Mouse (Mus musculus) layer of hippocampus, postnatal 10 days (tissue): ENCODE measurements at regions not wholly inside any gene's neighbourhood (a gene's known extent, or its start where the extent isn't known, plus 50 kb on each side); places are given as distances from the start of the nearest gene placed in this dataset.

Experiments
- DNase-seq, 2 experiments: peaks; one replicate each; pipeline ENCODE4 v3.0.0; 2021; ENCODE audit warnings: low spot score in 2 of 2

- no peak for DNase-seq
Observed at GRCm38 (mm10) chr12:7382455-7382854, 595.0 kb upstream of the Apob start.

- DNase-seq = no peak
Observed at GRCm38 (mm10) chr12:7403800-7404199, 573.6 kb upstream of the Apob start.

- no peak for DNase-seq
Observed at GRCm38 (mm10) chr12:7411810-7412209, 565.6 kb upstream of the Apob start.

- DNase-seq = no peak
Observed at GRCm38 (mm10) chr12:7420276-7420675, 557.2 kb upstream of the Apob start.

GRCm38 (mm10) chr12:7421826-7422540 is 555.5 kb upstream of the Apob start:
- DNase-seq = no peak

GRCm38 (mm10) chr12:7430981-7431380 is 546.5 kb upstream of the Apob start:
- no peak for DNase-seq

GRCm38 (mm10) chr12:7445238-7445637 is 532.2 kb upstream of the Apob start:
- no peak for DNase-seq

- no peak for DNase-seq
Observed at GRCm38 (mm10) chr12:7450506-7450905, 526.9 kb upstream of the Apob start.

- DNase-seq = peak; percentile 7 to 12
Observed at GRCm38 (mm10) chr12:7457036-7457435, 520.4 kb upstream of the Apob start.

GRCm38 (mm10) chr12:7457544-7457943 is 519.9 kb upstream of the Apob start:
- DNase-seq = no peak

- no peak for DNase-seq
Observed at GRCm38 (mm10) chr12:7464947-7465346, 512.5 kb upstream of the Apob start.

- no peak for DNase-seq
Observed at GRCm38 (mm10) chr12:7512579-7513248, 464.7 kb upstream of the Apob start.

- DNase-seq = no peak
Observed at GRCm38 (mm10) chr12:7537389-7537788, 440.1 kb upstream of the Apob start.

GRCm38 (mm10) chr12:7543281-7543981 is 434.0 kb upstream of the Apob start:
- DNase-seq = peak in 1 of 2 experiments; percentile 17

- no peak for DNase-seq
Observed at GRCm38 (mm10) chr12:7548759-7549158, 428.7 kb upstream of the Apob start.

- no peak for DNase-seq
Observed at GRCm38 (mm10) chr12:7560245-7560644, 417.2 kb upstream of the Apob start.

GRCm38 (mm10) chr12:7576081-7576480 is 401.4 kb upstream of the Apob start:
- DNase-seq = no peak

- DNase-seq = no peak
Observed at GRCm38 (mm10) chr12:7587501-7587900, 389.9 kb upstream of the Apob start.

GRCm38 (mm10) chr12:7611272-7612092 is 366.0 kb upstream of the Apob start:
- DNase-seq = no peak

- DNase-seq = no peak
Observed at GRCm38 (mm10) chr12:7636417-7637175, 340.9 kb upstream of the Apob start.

- DNase-seq = no peak
Observed at GRCm38 (mm10) chr12:7637629-7638028, 339.8 kb upstream of the Apob start.
